Mouse (Mus musculus) gastrocnemius, adult 18-20 months (tissue): ENCODE data around the gene 9130213A22Rik. TPM values are rescaled to one million over a fixed set of nuclear protein-coding genes. Genes with fewer than 3 reads are reported as not detected.

Source experiments
- DNase-seq: peaks from one replicate; pipeline ENCODE4 v3.0.0; 2021; ENCODE audit warnings: low spot score
- total RNA-seq, 2 experiments: library from RNA; stranded (reverse); gene quantifications; 2 replicates each; pipeline ENCODE4 v1.2.3; 2021

9130213A22Rik gene
- total RNA-seq, 2 experiments from 2014 or later = not detected

GRCm38 (mm10) chr11:69076572-69076971 is 45.8 kb downstream of the 9130213A22Rik start:
- DNase-seq = no peak

GRCm38 (mm10) chr11:69075764-69076479 is 46.5 kb downstream of the 9130213A22Rik start:
- no peak for DNase-seq

GRCm38 (mm10) chr11:69074776-69075069 is 47.7 kb downstream of the 9130213A22Rik start:
- no peak for DNase-seq

- no peak for DNase-seq
Observed at GRCm38 (mm10) chr11:69073951-69074775, 48.2 kb downstream of the 9130213A22Rik start.

- peak; percentile 90 for DNase-seq
Observed at GRCm38 (mm10) chr11:69073065-69073888, 49.1 kb downstream of the 9130213A22Rik start.

GRCm38 (mm10) chr11:69072666-69073064 is 49.7 kb downstream of the 9130213A22Rik start:
- DNase-seq = no peak

GRCm38 (mm10) chr11:69072234-69072633 is 50.2 kb downstream of the 9130213A22Rik start:
- DNase-seq = no peak

GRCm38 (mm10) chr11:69071262-69071661 is 51.1 kb downstream of the 9130213A22Rik start:
- no peak for DNase-seq

GRCm38 (mm10) chr11:69070590-69071222 is 51.7 kb downstream of the 9130213A22Rik start, which contains the start of gene Tmem107:
Gene Tmem107, plus strand, starts transcription at chr11:69070806.
- DNase-seq = peak; percentile 93

- DNase-seq = peak; percentile 29
Observed at GRCm38 (mm10) chr11:69070093-69070492, 52.3 kb downstream of the 9130213A22Rik start.

Other genes with a start within 250 kb of the 9130213A22Rik start
- not detected for gene Rnf222, start 234.0 kb downstream of the 9130213A22Rik start, total RNA-seq
- gene Rpl26, start 221.0 kb downstream of the 9130213A22Rik start, total RNA-seq = 100 to 1,000 TPM; 639 to 682 TPM
- gene Odf4, start 195.5 kb downstream of the 9130213A22Rik start, total RNA-seq = not detected
- 1 to 10 TPM; 5.8 to 9.7 TPM for gene Arhgef15, start 165.1 kb downstream of the 9130213A22Rik start, total RNA-seq
- gene Slc25a35, start 154.5 kb downstream of the 9130213A22Rik start, total RNA-seq = 1 to 10 TPM; 4.8 to 5.2 TPM
- gene Rangrf, start 147.4 kb downstream of the 9130213A22Rik start, total RNA-seq = 10 to 100 TPM; 59.5 to 62.4 TPM
- gene Pfas, start 114.1 kb downstream of the 9130213A22Rik start, total RNA-seq = 1 to 10 TPM; 7.0 to 9.6 TPM
- 1 to 10 TPM; 9.4 to 9.5 TPM for gene Ctc1, start 106.7 kb downstream of the 9130213A22Rik start, total RNA-seq
- not detected for gene Aurkb, start 76.9 kb downstream of the 9130213A22Rik start, total RNA-seq
- gene Borcs6, start 62.9 kb downstream of the 9130213A22Rik start, total RNA-seq = 10 to 100 TPM; 20.0 to 23.5 TPM
- 1 to 10 TPM; 3.5 to 3.7 TPM for gene Tmem107, start 51.8 kb downstream of the 9130213A22Rik start, total RNA-seq
- gene Vamp2, start 34.1 kb downstream of the 9130213A22Rik start, total RNA-seq = 10 to 100 TPM; 37.4 to 39.3 TPM
- 10 to 100 TPM; 41.9 to 72.2 TPM for gene Per1, start 27.4 kb downstream of the 9130213A22Rik start, total RNA-seq
- not detected for gene Hes7, start 2.2 kb downstream of the 9130213A22Rik start, total RNA-seq
- not detected for gene Aloxe3, start 3.3 kb upstream of the 9130213A22Rik start, total RNA-seq
- gene Alox12b, start 34.4 kb upstream of the 9130213A22Rik start, total RNA-seq = not detected
- not detected for gene Alox8, start 75.3 kb upstream of the 9130213A22Rik start, total RNA-seq
- not detected for gene Gucy2e, start 114.4 kb upstream of the 9130213A22Rik start, total RNA-seq
- gene Cntrob, start 201.2 kb upstream of the 9130213A22Rik start, total RNA-seq = 1 to 10 TPM; 1.2 to 1.7 TPM
- 10 to 100 TPM; 43.4 to 44.8 TPM for gene Trappc1, start 201.4 kb upstream of the 9130213A22Rik start, total RNA-seq
- gene Kcnab3, start 203.7 kb upstream of the 9130213A22Rik start, total RNA-seq = under 1 TPM in 1 of 2 experiments, not detected in 1; 0.09 TPM
- gene Rnf227, start 217.9 kb upstream of the 9130213A22Rik start, total RNA-seq = under 1 TPM; 0.25 to 0.43 TPM
- gene Chd3, start 246.8 kb upstream of the 9130213A22Rik start, total RNA-seq = 1 to 10 TPM; 5.7 to 7.9 TPM